Mouse (Mus musculus) cerebellum, adult 2 months (tissue): ENCODE data around the gene Hes7.

Experiments used
- CTCF ChIP-seq: fragments of 200-500 bp; IDR thresholded peaks from 2 replicates; pipeline ENCODE4 v1.5.1; 2011; ENCODE audit warnings: low read depth, mild to moderate bottlenecking, control low read depth, low read length, moderate library complexity, borderline replicate concordance; ENCODE audit not compliant: insufficient read depth
- POLR2A ChIP-seq: fragments of 200-500 bp; IDR thresholded peaks from 2 replicates; pipeline ENCODE4 v1.6.1; 2011; ENCODE audit warnings: low read length, control low read depth, borderline replicate concordance; ENCODE audit not compliant: insufficient read depth

DNA sequence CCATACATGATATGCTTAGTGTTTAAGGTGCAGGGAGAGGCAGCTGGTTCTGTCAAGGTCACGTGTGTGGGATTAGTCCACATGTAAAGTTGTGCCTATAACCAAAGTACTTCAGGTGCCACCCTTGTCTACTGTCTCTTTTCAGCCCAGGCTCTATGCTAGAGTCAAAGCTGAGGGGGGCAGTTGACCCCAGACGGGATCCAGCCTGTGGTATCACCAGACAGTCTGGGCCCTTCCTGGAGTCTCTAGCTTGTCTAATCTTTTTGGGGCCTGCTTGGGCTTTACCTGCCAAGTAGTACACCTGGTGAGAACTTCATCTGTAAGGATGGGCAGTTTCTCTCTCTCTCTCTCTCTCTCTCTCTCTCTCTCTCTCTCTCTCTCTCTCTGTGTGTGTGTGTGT is 32.6 kb upstream of the Hes7 start:
- TF ChIP-seq POLR2A (no peak), CTCF (no peak)
